Mouse (Mus musculus) liver, embryonic 13.5 days (tissue): ENCODE measurements around the gene Zbed3. TPM values are rescaled to one million over a fixed set of nuclear protein-coding genes. Genes with fewer than 3 reads are reported as not detected.

Experiments used
- ATAC-seq: fragments of 200-750 bp; cut with Nextera tagmentation; 2 replicates; pipeline ENCODE4 v1.8.0; 2017; ENCODE audit warnings: low read depth, mild to moderate bottlenecking, moderate number of reproducible peaks, moderate library complexity
- DNase-seq: peaks from one replicate; pipeline ENCODE4 v3.0.0; 2022
- H3K27ac ChIP-seq: fragments of 300-500 bp; sonication (generic); 2 replicates; pipeline ENCODE4 v1.5.1; 2015; ENCODE audit warnings: moderate library complexity, mild to moderate bottlenecking, inconsistent platforms
- H3K27me3 ChIP-seq: fragments of 300-500 bp; sonication (generic); 2 replicates; pipeline ENCODE4 v1.6.1; 2015; ENCODE audit warnings: mild to moderate bottlenecking, inconsistent platforms
- H3K36me3 ChIP-seq: fragments of 300-500 bp; sonication (generic); 2 replicates; pipeline ENCODE4 v1.6.1; 2015; ENCODE audit warnings: mild to moderate bottlenecking, inconsistent platforms
- H3K4me1 ChIP-seq: fragments of 300-500 bp; sonication (generic); replicated peaks from 2 replicates; pipeline ENCODE4 v1.6.1; 2015; ENCODE audit warnings: inconsistent platforms
- H3K4me2 ChIP-seq: fragments of 300-500 bp; sonication (generic); 2 replicates; pipeline ENCODE4 v1.6.1; 2015; ENCODE audit warnings: inconsistent platforms, mild to moderate bottlenecking, moderate library complexity
- H3K4me3 ChIP-seq: fragments of 300-500 bp; sonication (generic); replicated peaks from 2 replicates; pipeline ENCODE4 v1.5.1; 2015; ENCODE audit warnings: mild to moderate bottlenecking, inconsistent platforms
- H3K9ac ChIP-seq: fragments of 300-500 bp; sonication (generic); 2 replicates; pipeline ENCODE4 v1.6.1; 2015; ENCODE audit warnings: mild to moderate bottlenecking, inconsistent platforms
- H3K9me3 ChIP-seq: fragments of 300-500 bp; sonication (generic); replicated peaks from 2 replicates; pipeline ENCODE4 v1.6.1; 2016; ENCODE audit warnings: inconsistent platforms
- WGBS: fragments of 180-500 bp; shearing (Covaris S2); methylation state at CpG from one replicate; pipeline ENCODE4 v1.1.7; 2015; ENCODE audit not compliant: insufficient replicate concordance; 5-methylcytosine and 5-hydroxymethylcytosine counted together
- polyA plus RNA-seq: library from polyadenylated mRNA; unstranded; fragments of >200 nt; fragmentation: Nextera tagmentation; extraction: Ambion mirVana; gene quantifications from 2 replicates; pipeline ENCODE4 v1.2.1, GENCODE M21; 2015

Gene Zbed3
- polyA plus RNA-seq, 1 experiment from 2014 or later, result 7.1 TPM

DNA sequence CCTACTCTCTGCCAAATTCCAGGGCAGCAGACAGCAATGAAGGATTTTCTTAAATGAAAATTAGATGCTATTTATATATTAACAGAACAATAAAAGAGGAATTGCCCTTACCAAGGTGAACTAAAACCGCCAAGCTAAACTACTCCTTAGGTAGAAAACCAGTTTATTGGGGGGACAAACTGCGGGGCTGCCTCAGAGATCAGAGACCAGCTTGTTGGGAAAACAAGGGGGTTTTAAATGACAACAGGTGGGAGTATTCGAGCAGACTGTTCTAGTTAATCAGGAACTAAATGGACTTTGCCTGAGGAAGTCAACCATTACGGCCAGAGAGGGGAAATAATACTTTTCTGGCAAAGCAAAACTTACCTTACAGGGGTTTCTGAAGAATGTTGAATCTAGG lies 3.0 kb upstream of the Zbed3 start:
- no peaks in the 10 kb centered on the region for H3K36me3 ChIP-seq
- DNase-seq (no peak), ATAC-seq (no peak)
- no peak overlapping the region for H3K9ac ChIP-seq
- WGBS, result 46% methylated on average over 4 of the region's 4 CpGs
- 0 out of 2 replicates have a peak, but pooled peaks cover 3% of the 10 kb centered on the region for H3K4me1 ChIP-seq
- no peak overlapping the region for H3K27ac ChIP-seq
- H3K9me3 ChIP-seq, result no peaks in the 10 kb centered on the region
- no peak overlapping the region for H3K4me3 ChIP-seq
- H3K27me3 ChIP-seq, result peaks cover 12% of the 10 kb centered on the region
- no peak overlapping the region for H3K4me2 ChIP-seq

DNA sequence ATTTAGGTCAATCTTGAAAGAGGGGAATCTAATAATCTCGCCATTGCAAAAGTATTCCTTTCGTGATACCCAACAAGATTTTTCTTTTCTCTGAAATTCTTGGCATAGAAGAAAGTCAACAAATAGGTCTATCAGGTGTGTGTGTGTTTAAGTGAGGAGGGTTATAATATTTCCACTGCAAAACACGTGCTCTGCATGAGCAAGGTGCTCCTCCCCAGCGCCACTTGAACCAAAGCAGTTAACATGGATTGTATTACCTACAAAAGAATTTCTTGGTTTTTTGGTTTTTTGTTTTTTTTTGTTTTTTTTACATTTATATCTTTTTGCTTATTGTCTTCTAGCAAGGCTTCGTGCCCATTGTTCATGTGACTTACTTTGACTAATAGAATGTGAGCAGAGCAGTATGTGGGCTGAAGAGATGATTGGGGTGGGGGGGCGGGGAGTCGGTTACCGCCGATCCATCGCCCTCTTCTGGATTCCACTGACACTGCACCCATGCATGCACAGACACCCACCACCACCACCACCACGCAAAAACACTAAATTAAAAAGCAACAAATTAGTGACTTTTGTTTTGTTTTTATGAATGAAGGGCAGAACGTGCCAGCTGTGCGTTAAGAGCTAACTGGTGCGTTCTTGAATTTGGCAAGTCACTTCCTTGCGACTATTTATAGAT lies 676 bp downstream of the Zbed3 start:
- WGBS, result 20% methylated on average over 15 of the region's 15 CpGs
- Histone ChIP-seq H3K4me3 (peak overlapping the region; percentile 67), H3K27ac (peak overlapping the region; percentile 87; the same call in 1 of the 2 replicates), H3K9ac (peak overlapping the region; percentile 78), H3K27me3 (peaks cover 19% of the 10 kb centered on the region), H3K4me1 (peaks cover 16% of the 10 kb centered on the region), H3K4me2 (peak overlapping the region; percentile 78), H3K36me3 (no peaks in the 10 kb centered on the region), H3K9me3 (no peaks in the 10 kb centered on the region)
- ATAC-seq (no peak), DNase-seq (no peak)

DNA sequence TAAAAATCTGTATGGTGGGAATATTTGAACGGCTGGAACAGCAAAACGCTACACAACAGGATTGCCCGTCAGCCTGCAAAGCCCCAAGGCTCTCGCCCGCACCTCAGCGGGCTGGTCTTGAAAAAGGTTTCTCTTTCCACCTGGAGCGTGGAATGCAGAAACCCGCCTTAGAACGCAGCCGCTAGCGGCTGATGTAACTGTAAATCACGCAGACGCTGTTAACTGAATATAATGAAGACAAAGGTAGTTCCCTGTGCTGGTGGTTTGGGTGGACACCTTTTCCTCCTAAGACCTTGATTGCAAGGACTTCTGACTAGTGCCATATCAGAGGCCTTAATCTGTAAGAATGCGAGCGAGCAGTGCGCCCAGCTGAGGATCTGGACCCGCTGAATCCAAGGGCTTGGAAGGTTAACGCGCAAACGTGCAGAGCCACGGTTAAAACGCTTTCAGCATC lies 1.2 kb downstream of the Zbed3 start:
- WGBS, result under 1% methylated on average over 22 of the region's 22 CpGs
- no peak for DNase-seq
- H3K36me3 ChIP-seq, result no peaks in the 10 kb centered on the region
- peak overlapping the region; percentile 87 for H3K27ac ChIP-seq
- peak overlapping the region; percentile 78 for H3K4me2 ChIP-seq
- peaks cover 16% of the 10 kb centered on the region for H3K4me1 ChIP-seq
- no peaks in the 10 kb centered on the region for H3K9me3 ChIP-seq
- peaks cover 19% of the 10 kb centered on the region for H3K27me3 ChIP-seq
- H3K4me3 ChIP-seq, result peak overlapping the region; percentile 67
- peak; percentile 41 for ATAC-seq
- peak overlapping the region; percentile 78 for H3K9ac ChIP-seq

- ATAC-seq, result peak; percentile 58
- WGBS, result under 1% methylated on average over 61 of the region's 63 CpGs
- no peaks in the 10 kb centered on the region for H3K36me3 ChIP-seq
- H3K27me3 ChIP-seq, result peaks cover 19% of the 10 kb centered on the region
- peak overlapping the region; percentile 87 for H3K27ac ChIP-seq
- peak; percentile 25 for DNase-seq
- peaks cover 17% of the 10 kb centered on the region for H3K4me1 ChIP-seq
- H3K4me2 ChIP-seq, result peak overlapping the region; percentile 78
- H3K4me3 ChIP-seq, result peak overlapping the region; percentile 67
- peak overlapping the region; percentile 78 for H3K9ac ChIP-seq
- no peaks in the 10 kb centered on the region for H3K9me3 ChIP-seq
Observed at GRCm38 (mm10) chr13:95325080-95325906, 1.9 kb downstream of the Zbed3 start.

GRCm38 (mm10) chr13:95325907-95326550 lies 2.6 kb downstream of the Zbed3 start:
- no peak for ATAC-seq
- H3K9me3 ChIP-seq, result no peaks in the 10 kb centered on the region
- H3K4me2 ChIP-seq, result peak overlapping the region; percentile 78
- H3K4me3 ChIP-seq, result peak overlapping the region; percentile 67
- 17% methylated on average over 5 of the region's 5 CpGs for WGBS
- peaks cover 19% of the 10 kb centered on the region for H3K27me3 ChIP-seq
- H3K9ac ChIP-seq, result peak overlapping the region; percentile 52; the same call in 1 of the 2 replicates
- H3K27ac ChIP-seq, result peak overlapping the region; percentile 87
- peaks cover 20% of the 10 kb centered on the region for H3K4me1 ChIP-seq
- no peak for DNase-seq
- H3K36me3 ChIP-seq, result no peaks in the 10 kb centered on the region

- Histone ChIP-seq H3K27ac (no peak overlapping the region; the same call in 1 of the 2 replicates), H3K36me3 (no peaks in the 10 kb centered on the region), H3K4me2 (peak overlapping the region; percentile 78), H3K27me3 (peaks cover 19% of the 10 kb centered on the region), H3K4me3 (peak overlapping the region; percentile 67), H3K9ac (peak overlapping the region; percentile 52), H3K9me3 (no peaks in the 10 kb centered on the region), H3K4me1 (peaks cover 26% of the 10 kb centered on the region)
- DNase-seq (no peak), ATAC-seq (no peak)
- 32% methylated on average over 21 of the region's 21 CpGs for WGBS
Observed at GRCm38 (mm10) chr13:95326611-95327344, 3.4 kb downstream of the Zbed3 start.

DNA sequence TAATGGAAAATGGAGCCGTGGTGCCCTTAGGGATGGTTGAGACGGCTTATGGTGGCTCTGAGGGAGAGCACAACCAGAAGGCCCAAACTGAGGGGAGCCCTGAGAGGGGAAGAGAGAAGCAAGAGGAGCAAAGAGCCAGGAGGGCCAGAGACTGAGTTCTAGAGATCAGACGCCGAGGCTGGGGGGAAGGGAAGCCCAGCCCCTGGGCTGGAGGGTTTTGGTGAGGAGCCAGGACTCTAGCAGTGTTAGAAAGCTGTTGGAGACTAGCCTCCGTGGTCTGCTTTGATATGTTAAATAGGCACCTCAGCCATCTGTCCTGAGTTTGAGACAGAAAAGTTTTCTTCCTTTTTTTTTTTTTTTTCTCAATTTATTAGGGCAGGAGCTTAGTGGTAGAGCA lies 3.9 kb downstream of the Zbed3 start:
- 21% methylated on average over 5 of the region's 5 CpGs for WGBS
- ATAC-seq (no peak), DNase-seq (no peak)
- H3K9ac ChIP-seq, result peak overlapping the region; percentile 52
- peak overlapping the region; percentile 67 for H3K4me3 ChIP-seq
- peaks cover 27% of the 10 kb centered on the region for H3K4me1 ChIP-seq
- peaks cover 19% of the 10 kb centered on the region for H3K27me3 ChIP-seq
- no peak overlapping the region; the same call in 1 of the 2 replicates for H3K27ac ChIP-seq
- H3K36me3 ChIP-seq, result no peaks in the 10 kb centered on the region
- H3K9me3 ChIP-seq, result no peaks in the 10 kb centered on the region
- peak overlapping the region; percentile 78 for H3K4me2 ChIP-seq

DNA sequence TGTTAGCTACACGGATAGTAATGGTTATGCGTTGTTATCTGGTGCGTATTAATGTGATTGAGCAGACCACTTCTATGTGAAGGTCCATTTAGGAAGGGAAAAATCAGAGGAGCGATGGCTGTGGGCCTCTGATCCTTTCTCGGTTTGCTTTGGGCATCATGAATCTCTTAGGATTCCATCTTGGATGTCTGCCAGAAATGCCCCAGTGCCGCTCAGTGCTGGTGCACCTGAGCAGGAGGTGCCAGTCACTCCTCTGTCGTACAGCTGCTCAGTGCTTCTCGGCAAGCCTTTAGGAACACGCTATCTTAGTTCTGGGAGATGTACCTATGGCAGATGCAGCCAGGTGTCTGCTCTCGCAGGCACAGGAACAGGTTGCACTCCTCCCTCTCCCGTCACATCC lies 5.4 kb downstream of the Zbed3 start:
- no peak for ATAC-seq
- 82% methylated on average over 11 of the region's 11 CpGs for WGBS
- DNase-seq, result no peak
- H3K9ac ChIP-seq, result no peak overlapping the region
- no peaks in the 10 kb centered on the region for H3K9me3 ChIP-seq
- peaks cover 19% of the 10 kb centered on the region for H3K27me3 ChIP-seq
- H3K4me3 ChIP-seq, result no peak overlapping the region
- H3K27ac ChIP-seq, result no peak overlapping the region
- H3K36me3 ChIP-seq, result no peaks in the 10 kb centered on the region
- peaks cover 27% of the 10 kb centered on the region for H3K4me1 ChIP-seq
- no peak overlapping the region for H3K4me2 ChIP-seq

DNA sequence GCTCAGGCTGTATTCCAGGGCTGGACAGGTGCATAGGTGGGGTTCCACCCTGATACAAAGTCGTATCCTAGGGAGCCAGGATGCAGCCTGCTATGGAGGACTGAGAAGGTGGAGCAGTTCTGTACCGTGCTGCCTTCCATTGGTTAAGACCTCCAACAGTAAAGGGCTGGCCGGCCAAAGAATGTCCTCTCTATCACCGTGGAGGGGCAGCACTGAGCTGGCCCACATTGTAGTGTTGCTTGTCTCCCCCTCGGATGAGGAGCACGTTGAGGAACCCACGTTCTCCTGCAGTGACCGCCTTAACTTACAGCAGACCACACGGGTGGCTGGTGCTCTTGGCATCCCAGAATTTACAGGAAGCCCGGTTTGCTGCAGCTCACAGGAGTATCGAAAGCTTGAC lies 7.1 kb downstream of the Zbed3 start:
- no peaks in the 10 kb centered on the region for H3K9me3 ChIP-seq
- ATAC-seq, result no peak
- H3K27ac ChIP-seq, result no peak overlapping the region
- H3K4me3 ChIP-seq, result no peak overlapping the region
- no peak for DNase-seq
- H3K4me2 ChIP-seq, result no peak overlapping the region
- H3K36me3 ChIP-seq, result no peaks in the 10 kb centered on the region
- H3K4me1 ChIP-seq, result peaks cover 24% of the 10 kb centered on the region
- 51% methylated on average over 11 of the region's 11 CpGs for WGBS
- H3K9ac ChIP-seq, result no peak overlapping the region
- peaks cover 7% of the 10 kb centered on the region; the same call in 1 of the 2 replicates for H3K27me3 ChIP-seq

- no peak overlapping the region for H3K9ac ChIP-seq
- H3K4me2 ChIP-seq, result no peak overlapping the region
- H3K27me3 ChIP-seq, result no peaks in the 10 kb centered on the region
- H3K4me1 ChIP-seq, result peaks cover 15% of the 10 kb centered on the region
- H3K36me3 ChIP-seq, result peaks cover 12% of the 10 kb centered on the region
- H3K27ac ChIP-seq, result no peak overlapping the region
- no peak for DNase-seq
- WGBS, result 77% methylated on average over 11 of the region's 11 CpGs
- no peak overlapping the region for H3K4me3 ChIP-seq
- ATAC-seq, result no peak
- H3K9me3 ChIP-seq, result no peaks in the 10 kb centered on the region
Observed at GRCm38 (mm10) chr13:95332086-95332899, 8.9 kb downstream of the Zbed3 start.
